Mouse (Mus musculus) ES-E14 (cell line): ENCODE data around the gene Pram1. TPM values are rescaled to one million over a fixed set of nuclear protein-coding genes. Genes with fewer than 3 reads are reported as not detected.

Source experiments
- DNase-seq: peaks from one replicate; pipeline ENCODE4 v3.0.0-alpha.2; 2013; ENCODE audit warnings: low read depth, low spot score
- H3K27ac ChIP-seq: 2 replicates; pipeline ENCODE4 v1.5.1; 2012; ENCODE audit warnings: low read depth, mild to moderate bottlenecking, low read length, moderate library complexity, mixed read lengths; ENCODE audit not compliant: poor library complexity, insufficient read depth, severe bottlenecking
- H3K36me3 ChIP-seq: 2 replicates; pipeline ENCODE4 v1.6.1; 2012; ENCODE audit warnings: mild to moderate bottlenecking, low read length, moderate library complexity, mixed read lengths; ENCODE audit not compliant: control insufficient read depth, poor library complexity, insufficient read depth, severe bottlenecking
- H3K4me1 ChIP-seq, 2 experiments: fragments of 150-350 bp in 1 of 2; sonication (generic) in 1 of 2; 2 replicates each; pipeline ENCODE4 v1.6.1; 2012; ENCODE audit warnings: low read length in 2 of 2, mild to moderate bottlenecking in 1 of 2, mixed read lengths in 1 of 2; ENCODE audit not compliant: control insufficient read depth in 2 of 2, insufficient read depth in 2 of 2, poor library complexity in 1 of 2
- H3K4me3 ChIP-seq, 2 experiments: fragments of 150-350 bp in 1 of 2; sonication (generic) in 1 of 2; 2 replicates each; pipeline ENCODE4 v1.5.1; 2012; ENCODE audit warnings: low read length in 2 of 2, low read depth in 1 of 2, mild to moderate bottlenecking in 1 of 2, mixed read lengths in 1 of 2; ENCODE audit not compliant: insufficient read depth in 1 of 2, poor library complexity in 1 of 2, severe bottlenecking in 1 of 2
- H3K9ac ChIP-seq: 2 replicates; pipeline ENCODE4 v1.6.1; 2012; ENCODE audit warnings: low read depth, mild to moderate bottlenecking, low read length, mixed read lengths; ENCODE audit not compliant: poor library complexity, insufficient read depth, severe bottlenecking
- H3K9me3 ChIP-seq: fragments of 150-350 bp; sonication (generic); 2 replicates; pipeline ENCODE4 v1.6.1; 2012; ENCODE audit warnings: low read depth, mild to moderate bottlenecking, low read length; ENCODE audit not compliant: control insufficient read depth, insufficient read depth
- CHD2 ChIP-seq: IDR thresholded peaks from 2 replicates; pipeline ENCODE4 v1.6.1; 2014; ENCODE audit warnings: mild to moderate bottlenecking, low read depth, low read length, inconsistent platforms
- HCFC1 ChIP-seq: IDR thresholded peaks from 2 replicates; pipeline ENCODE4 v1.6.1; 2012; ENCODE audit warnings: low read length, inconsistent platforms, borderline replicate concordance; ENCODE audit not compliant: insufficient read depth
- MAFK ChIP-seq: IDR thresholded peaks from 2 replicates; pipeline ENCODE4 v1.6.1; 2014; ENCODE audit warnings: mild to moderate bottlenecking, low read depth, low read length, inconsistent platforms; ENCODE audit not compliant: insufficient read depth
- ZC3H11A ChIP-seq: IDR thresholded peaks from 2 replicates; pipeline ENCODE4 v1.6.1; 2012; ENCODE audit warnings: low read depth, mild to moderate bottlenecking, inconsistent platforms, low read length, borderline replicate concordance
- ZNF384 ChIP-seq: IDR thresholded peaks from 2 replicates; pipeline ENCODE4 v1.6.1; 2012; ENCODE audit warnings: low read depth, low read length, inconsistent platforms
- in situ Hi-C, 2 experiments: fragments of 600-800 bp; cut with MboI; formaldehyde crosslinking; loops; one replicate each; pipeline ENCODE4 v1.15.1; 2025; ENCODE audit warnings: low sequenced_read_pairs in 2 of 2, inconsistent platforms in 1 of 2; ENCODE audit not compliant: unreplicated experiment in 2 of 2
- total RNA-seq: library from RNA; depleted of rRNA; stranded (reverse); fragments of 300-350 nt; gene quantifications from 2 replicates; pipeline ENCODE4 v1.2.3, GENCODE M21; 2012; rRNA removed

The Pram1 gene
- total RNA-seq, 1 experiment = 0.45 TPM

GRCm38 (mm10) chr17:33685249-33685653 lies 47.4 kb downstream of the Pram1 start:
- H3K4me3 ChIP-seq = peak overlapping the region; percentile 77 to 81
- H3K36me3 ChIP-seq = 0 out of 2 replicates have a peak, but pooled peaks cover 2% of the 10 kb centered on the region
- H3K4me1 ChIP-seq = peaks cover 0 to 9% of the 10 kb centered on the region in 2 experiments; a peak in 1 of 4 replicates
- in situ Hi-C loops = no loop called here
- no peaks in the 10 kb centered on the region for H3K9me3 ChIP-seq
- DNase-seq = peak; percentile 89
- H3K9ac ChIP-seq = peak overlapping the region; percentile 95
- H3K27ac ChIP-seq = peak overlapping the region; percentile 59
- no peak for TF ChIP-seq CHD2
- no peak for TF ChIP-seq ZNF384
- TF ChIP-seq HCFC1 = 0 out of 2 replicates have a peak, but pooled peaks have one; percentile 62
- TF ChIP-seq ZC3H11A = no peak
- TF ChIP-seq MAFK = no peak

DNA sequence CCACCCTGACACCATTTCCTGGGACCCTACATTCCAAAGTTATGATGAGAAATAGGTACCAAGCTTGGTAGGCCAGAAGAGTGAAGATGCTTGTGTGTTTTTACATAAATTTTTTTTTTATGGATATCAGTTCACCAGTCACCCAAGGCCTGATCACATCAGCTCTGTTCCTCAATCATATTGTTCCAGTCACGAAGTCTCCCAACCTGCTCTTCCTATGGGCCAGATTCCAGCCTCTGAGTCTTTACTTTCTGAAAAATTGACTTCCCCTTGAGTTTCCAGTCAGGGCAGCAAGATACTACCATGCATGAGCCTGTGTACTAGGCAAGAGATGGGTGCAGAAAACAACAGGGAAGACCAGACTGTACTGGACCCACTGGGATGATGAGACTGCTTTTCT lies 48.9 kb downstream of the Pram1 start, which contains the start of gene Hnrnpm:
Hnrnpm (minus strand) TSS at position 101 of the 400 bp plus-strand sequence.
- H3K27ac ChIP-seq = no peak within 1 kb of the TSS
- no peaks in the 10 kb centered on the region for H3K9me3 ChIP-seq
- in situ Hi-C loops = no loop called here
- 0 out of 2 replicates have a peak, but pooled peaks cover 2% of the 10 kb centered on the region for H3K36me3 ChIP-seq
- peak within 1 kb of the TSS; percentile 33; the same call in 1 of the 2 replicates for H3K9ac ChIP-seq
- peak within 1 kb of the TSS in 1 of 2 experiments; percentile 77; a peak in 1 of 4 replicates for H3K4me3 ChIP-seq
- TF ChIP-seq ZNF384 = no peak
- no peak for TF ChIP-seq CHD2
- no peak for TF ChIP-seq ZC3H11A
- no peak for TF ChIP-seq HCFC1
- TF ChIP-seq MAFK = no peak
- peaks cover 0 to 9% of the 10 kb centered on the region in 2 experiments; a peak in 1 of 4 replicates for H3K4me1 ChIP-seq
- no peak for DNase-seq

Other genes with a start within 250 kb of the Pram1 start
- 10.5 and 11.9 TPM in 2 replicates for gene Zfp101, start 243.4 kb upstream of the Pram1 start, total RNA-seq
- not detected in 2 replicates for gene Actl9, start 205.2 kb upstream of the Pram1 start, total RNA-seq
- 17.5 and 25.8 TPM in 2 replicates for gene Adamts10, start 113.9 kb upstream of the Pram1 start, total RNA-seq
- gene Myo1f, start 82.3 kb upstream of the Pram1 start, total RNA-seq = 11.9 and 13.8 TPM in 2 replicates
- 13.6 and 19.8 TPM in 2 replicates for gene Zfp414, start 9.0 kb upstream of the Pram1 start, total RNA-seq
- gene Hnrnpm, start 48.8 kb downstream of the Pram1 start, total RNA-seq = 151 and 195 TPM in 2 replicates
- gene March2, start 80.6 kb downstream of the Pram1 start, total RNA-seq = 14.3 and 17.4 TPM in 2 replicates
- 26.0 and 34.8 TPM in 2 replicates for gene Rab11b, start 122.5 kb downstream of the Pram1 start, total RNA-seq
- 30.5 and 39.3 TPM in 2 replicates for gene Angptl4, start 143.8 kb downstream of the Pram1 start, total RNA-seq
- 81.1 and 165 TPM in 2 replicates for gene Kank3, start 172.5 kb downstream of the Pram1 start, total RNA-seq
- gene Rps28, start 186.5 kb downstream of the Pram1 start, total RNA-seq = 5,476 and 6,336 TPM in 2 replicates
- gene Ndufa7, start 186.5 kb downstream of the Pram1 start, total RNA-seq = 639 and 871 TPM in 2 replicates
- gene Cd320, start 205.0 kb downstream of the Pram1 start, total RNA-seq = 131 and 228 TPM in 2 replicates
- gene Gm7029, start 235.8 kb downstream of the Pram1 start, total RNA-seq = 11.6 and 19.7 TPM in 2 replicates